Mouse (Mus musculus) E14TG2a.4 (cell line): ENCODE measurements at regions not wholly inside any gene's neighbourhood (a gene's known extent, or its start where the extent isn't known, plus 50 kb on each side); places are given as distances from the start of the nearest gene placed in this dataset.

Experiments used
- CTCF ChIP-seq: conservative IDR thresholded peaks from 2 replicates; pipeline ENCODE4 v1.5.1; 2014; ENCODE audit warnings: low read length
- POU5F1 ChIP-seq: IDR thresholded peaks from 2 replicates; pipeline ENCODE4 v1.6.1; 2014; ENCODE audit warnings: low read length, borderline replicate concordance

- TF ChIP-seq CTCF (no peak), POU5F1 (no peak)
These were observed 266.0 kb upstream of the Auts2 start for GRCm38 (mm10) chr5:132809181-132809580.
